Mouse (Mus musculus): ENCODE measurements at regions not wholly inside any gene's neighbourhood (a gene's known extent, or its start where the extent isn't known, plus 50 kb on each side); places are given as distances from the start of the nearest gene placed in this dataset.

GRCm38 (mm10) chr14:76931398-76931797 lies 105.2 kb upstream of the Ccdc122 start:
- TF ChIP-seq CTCF (IDR thresholded peaks at IDR 0.05; ENCODE audit: low read depth), result no peak
- no peak for TF ChIP-seq EP300 (IDR thresholded peaks at IDR 0.05; ENCODE audit: low read depth)
